Mouse (Mus musculus) hindlimb bud, embryonic 11.5 days (tissue): ENCODE measurements around the gene Gm4894.

ENCODE experiments used
- DNase-seq: peaks from one replicate; pipeline ENCODE4 v3.0.0-alpha.2; 2012; ENCODE audit warnings: low read depth, low spot score; ENCODE audit errors: extremely low spot score

Gm4894 gene

GRCm38 (mm10) chr9:49250231-49250630 lies at the start of gene Gm4894:
TSS of gene Gm4894 (plus strand) at chr9:49250531.
- DNase-seq, result no peak

- no peak for DNase-seq
These were observed 44.0 kb upstream of the Gm4894 start for GRCm38 (mm10) chr9:49206331-49206730.

GRCm38 (mm10) chr9:49211493-49211892 lies 38.8 kb upstream of the Gm4894 start:
- no peak for DNase-seq

GRCm38 (mm10) chr9:49214734-49215133 lies 35.6 kb upstream of the Gm4894 start:
- no peak for DNase-seq

GRCm38 (mm10) chr9:49217626-49218607 lies 32.4 kb upstream of the Gm4894 start:
- DNase-seq, result no peak

GRCm38 (mm10) chr9:49224488-49224887 lies 25.8 kb upstream of the Gm4894 start:
- DNase-seq, result no peak

- no peak for DNase-seq
These were observed 22.9 kb upstream of the Gm4894 start for GRCm38 (mm10) chr9:49227442-49227841.

GRCm38 (mm10) chr9:49229054-49229453 lies 21.3 kb upstream of the Gm4894 start:
- no peak for DNase-seq

- DNase-seq, result no peak
These were observed 3.5 kb upstream of the Gm4894 start for GRCm38 (mm10) chr9:49246839-49247238.

GRCm38 (mm10) chr9:49268949-49269348 lies 18.6 kb downstream of the Gm4894 start:
- DNase-seq, result no peak

GRCm38 (mm10) chr9:49273566-49273965 lies 23.2 kb downstream of the Gm4894 start:
- no peak for DNase-seq

GRCm38 (mm10) chr9:49275976-49276375 lies 25.6 kb downstream of the Gm4894 start:
- DNase-seq, result no peak

GRCm38 (mm10) chr9:49276542-49277334 lies 26.4 kb downstream of the Gm4894 start:
- DNase-seq, result no peak

GRCm38 (mm10) chr9:49295101-49295500 lies 44.8 kb downstream of the Gm4894 start:
- DNase-seq, result no peak

GRCm38 (mm10) chr9:49307576-49307975 lies 57.2 kb downstream of the Gm4894 start:
- DNase-seq, result no peak

GRCm38 (mm10) chr9:49310821-49311220 lies 60.5 kb downstream of the Gm4894 start:
- DNase-seq, result no peak

- DNase-seq, result no peak
These were observed 68.3 kb downstream of the Gm4894 start for GRCm38 (mm10) chr9:49318638-49319037.
